Mouse (Mus musculus): ENCODE measurements around the gene Cacybp. TPM values are rescaled to one million over a fixed set of nuclear protein-coding genes. Genes with fewer than 3 reads are reported as not detected.

The Cacybp gene
- polyA plus RNA-seq, 1 experiment from 2014 or later = 279 TPM

DNA sequence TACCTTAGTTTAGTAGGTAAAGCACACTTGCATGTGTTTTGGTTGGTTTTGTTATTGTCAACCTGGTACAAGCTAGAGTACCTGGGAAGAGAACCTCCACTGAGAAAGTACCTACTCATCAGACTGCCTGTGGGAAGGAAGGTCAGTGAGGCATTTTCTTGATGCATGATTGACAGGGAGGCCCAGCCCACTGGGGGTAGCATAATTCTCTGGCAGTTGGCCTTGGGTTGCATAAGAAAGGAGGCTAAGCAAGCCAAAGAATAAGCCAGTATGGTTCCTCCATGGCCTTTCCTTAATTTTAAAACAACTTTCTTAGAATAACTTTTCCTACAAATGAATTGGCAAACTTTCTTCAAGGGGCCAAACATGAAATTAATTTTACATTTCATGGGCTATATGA is 7.2 kb downstream of the Cacybp start:
- Histone ChIP-seq H3K36me3 (replicated peaks; ENCODE audit: control insufficient read depth, insufficient read depth) (peaks cover 74% of the 10 kb centered on the region), H3K4me2 (replicated peaks) (no peak overlapping the region), H3K27me3 (ENCODE audit: control insufficient read depth, insufficient read depth, low read length) (no peaks in the 10 kb centered on the region), H3K27ac (no peak overlapping the region), H3K9me3 (ENCODE audit: control insufficient read depth, low read length) (no peaks in the 10 kb centered on the region), H3K4me3 (replicated peaks; ENCODE audit: low read length) (no peak overlapping the region), H3K4me1 (replicated peaks; ENCODE audit: control insufficient read depth, insufficient read depth, low read length) (peaks cover 8% of the 10 kb centered on the region), H3K9ac (no peak overlapping the region)
- no peak for DNase-seq (ENCODE audit: low spot score)
- no peak for ATAC-seq (ENCODE audit: low FRiP score)

DNA sequence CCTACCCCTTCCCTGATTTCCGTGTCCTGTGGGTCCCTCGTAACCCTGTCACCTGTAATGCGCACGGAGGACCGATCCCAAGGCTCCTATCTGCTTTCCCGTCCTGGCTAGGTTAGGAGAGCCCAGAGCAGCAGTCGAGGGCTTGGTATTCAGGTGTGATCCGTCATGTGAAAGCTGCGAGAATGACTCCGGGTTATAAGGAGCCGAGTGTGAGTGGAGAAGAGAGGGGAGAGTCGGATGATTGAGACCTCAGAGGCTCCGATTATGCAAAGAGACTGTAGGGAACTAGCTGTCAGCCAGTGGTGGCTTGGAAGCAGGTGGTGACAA is 17.4 kb downstream of the Cacybp start:
- Histone ChIP-seq H3K9ac (peak overlapping the region; percentile 83), H3K4me2 (replicated peaks) (peak overlapping the region; percentile 87), H3K4me3 (replicated peaks; ENCODE audit: low read length) (peak overlapping the region; percentile 69), H3K36me3 (replicated peaks; ENCODE audit: control insufficient read depth, insufficient read depth) (peaks cover 30% of the 10 kb centered on the region), H3K27ac (peak overlapping the region; percentile 76), H3K27me3 (ENCODE audit: control insufficient read depth, insufficient read depth, low read length) (no peaks in the 10 kb centered on the region), H3K9me3 (ENCODE audit: control insufficient read depth, low read length) (no peaks in the 10 kb centered on the region), H3K4me1 (replicated peaks; ENCODE audit: control insufficient read depth, insufficient read depth, low read length) (peaks cover 13% of the 10 kb centered on the region)
- 0% methylated on average over 13 of the region's 13 CpGs for WGBS
- ATAC-seq (ENCODE audit: low FRiP score) (no peak; the same call in 1 of the 2 replicates), DNase-seq (ENCODE audit: low spot score) (no peak)

DNA sequence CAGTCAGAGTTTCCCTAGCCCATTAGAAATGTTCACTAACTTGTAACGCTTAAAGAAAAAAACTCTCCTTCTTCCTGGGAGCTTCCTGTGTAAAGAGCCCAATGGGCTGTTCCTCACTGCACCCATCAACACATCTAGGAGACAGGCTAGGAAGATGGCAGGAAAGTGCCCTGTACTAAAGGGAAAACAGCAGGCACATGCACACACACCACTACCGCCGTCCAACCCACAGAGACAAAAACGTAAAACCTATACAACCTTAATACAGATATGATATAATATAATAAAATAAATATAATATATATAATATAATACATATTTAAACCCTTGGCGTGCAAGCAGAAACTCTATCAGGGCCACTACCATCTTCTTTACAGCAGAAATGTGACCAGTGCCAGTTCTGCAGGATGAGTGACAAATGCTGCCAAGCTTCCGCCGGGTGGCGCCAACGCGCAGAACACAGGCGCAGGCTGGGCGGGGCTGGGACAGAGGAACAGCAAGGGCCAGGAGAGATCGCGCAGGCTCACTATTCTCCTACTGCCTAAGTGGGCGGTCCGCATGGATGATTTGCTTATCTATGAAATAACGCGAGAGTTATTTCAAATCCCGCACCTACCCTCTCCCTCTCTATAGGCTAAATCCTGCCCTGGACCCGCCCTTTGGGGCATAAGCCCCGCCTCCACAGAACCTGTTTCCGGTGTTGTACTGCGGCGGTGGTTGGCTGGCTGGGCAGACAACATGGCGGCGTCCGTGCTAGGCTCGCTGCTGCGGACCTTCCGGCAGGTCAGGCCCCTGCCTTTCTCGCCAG is 17.9 kb downstream of the Cacybp start, which contains the start of gene Mrps14:
Gene Mrps14, plus strand, starts transcription at position 687 of the 808 bp plus-strand sequence.
- ATAC-seq (ENCODE audit: low FRiP score) = peak; percentile 100
- 7% methylated on average over 31 of the region's 31 CpGs for WGBS
- peak within 1 kb of the TSS; percentile 83 for H3K9ac ChIP-seq
- peaks cover 25% of the 10 kb centered on the region for H3K36me3 ChIP-seq (replicated peaks; ENCODE audit: control insufficient read depth, insufficient read depth)
- peaks cover 13% of the 10 kb centered on the region for H3K4me1 ChIP-seq (replicated peaks; ENCODE audit: control insufficient read depth, insufficient read depth, low read length)
- H3K9me3 ChIP-seq (ENCODE audit: control insufficient read depth, low read length) = no peaks in the 10 kb centered on the region
- H3K4me3 ChIP-seq (replicated peaks; ENCODE audit: low read length) = peak within 1 kb of the TSS; percentile 69
- peak within 1 kb of the TSS; percentile 76 for H3K27ac ChIP-seq
- DNase-seq (ENCODE audit: low spot score) = peak; percentile 99
- no peaks in the 10 kb centered on the region for H3K27me3 ChIP-seq (ENCODE audit: control insufficient read depth, insufficient read depth, low read length)
- peak within 1 kb of the TSS; percentile 87 for H3K4me2 ChIP-seq (replicated peaks)

DNA sequence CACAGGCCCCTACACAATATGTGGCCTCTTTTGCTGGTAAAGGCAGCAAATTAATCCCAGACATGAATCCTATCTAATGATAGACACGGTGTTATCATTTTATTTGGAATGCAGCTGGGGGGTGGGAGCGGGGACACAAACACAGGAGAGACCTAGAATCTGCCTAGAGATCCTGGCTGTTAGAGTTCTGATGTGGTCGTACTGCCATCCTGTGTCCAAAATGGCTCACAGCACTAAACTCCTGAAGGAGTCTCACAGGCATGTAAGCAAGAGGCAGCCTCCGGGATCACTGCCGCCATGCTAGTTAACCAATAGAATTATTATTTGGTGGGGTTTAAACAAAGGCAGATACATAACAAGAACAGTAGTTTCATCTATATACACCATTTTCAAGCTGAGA is 28.2 kb downstream of the Cacybp start:
- WGBS = 18% methylated on average over 5 of the region's 5 CpGs
- Histone ChIP-seq H3K4me1 (replicated peaks; ENCODE audit: control insufficient read depth, insufficient read depth, low read length) (no peaks in the 10 kb centered on the region), H3K36me3 (replicated peaks; ENCODE audit: control insufficient read depth, insufficient read depth) (no peaks in the 10 kb centered on the region), H3K9ac (no peak overlapping the region), H3K27me3 (ENCODE audit: control insufficient read depth, insufficient read depth, low read length) (no peaks in the 10 kb centered on the region), H3K4me3 (replicated peaks; ENCODE audit: low read length) (no peak overlapping the region), H3K9me3 (ENCODE audit: control insufficient read depth, low read length) (no peaks in the 10 kb centered on the region), H3K27ac (no peak overlapping the region), H3K4me2 (replicated peaks) (peak overlapping the region; percentile 18; the same call in 1 of the 2 replicates)
- DNase-seq (ENCODE audit: low spot score) = peak; percentile 83
- ATAC-seq (ENCODE audit: low FRiP score) = peak; percentile 92

GRCm38 (mm10) chr1:160181216-160181615 is 31.5 kb downstream of the Cacybp start:
- 82% methylated on average over 4 of the region's 4 CpGs for WGBS
- DNase-seq (ENCODE audit: low spot score) (no peak), ATAC-seq (ENCODE audit: low FRiP score) (no peak)
- Histone ChIP-seq H3K4me1 (replicated peaks; ENCODE audit: control insufficient read depth, insufficient read depth, low read length) (no peaks in the 10 kb centered on the region), H3K4me3 (replicated peaks; ENCODE audit: low read length) (no peak overlapping the region), H3K27me3 (ENCODE audit: control insufficient read depth, insufficient read depth, low read length) (no peaks in the 10 kb centered on the region), H3K4me2 (replicated peaks) (no peak overlapping the region), H3K27ac (no peak overlapping the region), H3K9me3 (ENCODE audit: control insufficient read depth, low read length) (no peaks in the 10 kb centered on the region), H3K36me3 (replicated peaks; ENCODE audit: control insufficient read depth, insufficient read depth) (no peaks in the 10 kb centered on the region), H3K9ac (no peak overlapping the region)

DNA sequence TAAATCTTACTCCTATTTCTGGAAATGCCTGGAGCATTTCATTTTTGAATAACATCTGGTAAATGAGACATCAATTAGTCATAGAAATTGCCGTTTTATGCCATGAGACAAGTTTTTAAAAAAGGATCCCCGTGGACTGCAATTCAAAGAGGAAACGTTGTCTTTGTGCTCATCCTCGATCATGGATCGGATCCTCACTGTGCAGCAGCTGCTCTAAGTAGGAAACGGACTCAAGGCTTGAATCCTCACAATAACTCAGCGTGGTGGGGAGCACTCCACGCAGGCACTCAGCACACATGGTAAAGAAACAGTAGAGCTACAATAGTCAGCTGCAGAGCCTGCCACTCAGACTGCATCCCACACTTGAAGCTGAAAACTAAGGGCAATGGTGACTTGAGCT is 35.8 kb downstream of the Cacybp start:
- no peak for DNase-seq (ENCODE audit: low spot score)

GRCm38 (mm10) chr1:160166600-160166999 is 46.1 kb downstream of the Cacybp start:
- no peaks in the 10 kb centered on the region for H3K36me3 ChIP-seq (replicated peaks; ENCODE audit: control insufficient read depth, insufficient read depth)
- no peak overlapping the region for H3K9ac ChIP-seq
- DNase-seq (ENCODE audit: low spot score) = no peak
- no peaks in the 10 kb centered on the region for H3K9me3 ChIP-seq (ENCODE audit: control insufficient read depth, low read length)
- no peaks in the 10 kb centered on the region for H3K4me1 ChIP-seq (replicated peaks; ENCODE audit: control insufficient read depth, insufficient read depth, low read length)
- WGBS = 69% methylated on average over 3 of the region's 5 CpGs
- ATAC-seq (ENCODE audit: low FRiP score) = no peak
- H3K27ac ChIP-seq = no peak overlapping the region
- H3K4me2 ChIP-seq (replicated peaks) = no peak overlapping the region
- no peak overlapping the region for H3K4me3 ChIP-seq (replicated peaks; ENCODE audit: low read length)
- no peaks in the 10 kb centered on the region for H3K27me3 ChIP-seq (ENCODE audit: control insufficient read depth, insufficient read depth, low read length)

More for the DNA sequence above, 35.8 kb downstream of the Cacybp start:
- 63% methylated on average over 8 of the region's 8 CpGs for WGBS
- Histone ChIP-seq H3K27ac (no peak overlapping the region), H3K36me3 (replicated peaks; ENCODE audit: control insufficient read depth, insufficient read depth) (no peaks in the 10 kb centered on the region), H3K4me3 (replicated peaks; ENCODE audit: low read length) (no peak overlapping the region), H3K9ac (no peak overlapping the region), H3K4me2 (replicated peaks) (no peak overlapping the region), H3K9me3 (ENCODE audit: control insufficient read depth, low read length) (no peaks in the 10 kb centered on the region), H3K27me3 (ENCODE audit: control insufficient read depth, insufficient read depth, low read length) (no peaks in the 10 kb centered on the region), H3K4me1 (replicated peaks; ENCODE audit: control insufficient read depth, insufficient read depth, low read length) (no peaks in the 10 kb centered on the region)
- no peak for ATAC-seq (ENCODE audit: low FRiP score)

DNA sequence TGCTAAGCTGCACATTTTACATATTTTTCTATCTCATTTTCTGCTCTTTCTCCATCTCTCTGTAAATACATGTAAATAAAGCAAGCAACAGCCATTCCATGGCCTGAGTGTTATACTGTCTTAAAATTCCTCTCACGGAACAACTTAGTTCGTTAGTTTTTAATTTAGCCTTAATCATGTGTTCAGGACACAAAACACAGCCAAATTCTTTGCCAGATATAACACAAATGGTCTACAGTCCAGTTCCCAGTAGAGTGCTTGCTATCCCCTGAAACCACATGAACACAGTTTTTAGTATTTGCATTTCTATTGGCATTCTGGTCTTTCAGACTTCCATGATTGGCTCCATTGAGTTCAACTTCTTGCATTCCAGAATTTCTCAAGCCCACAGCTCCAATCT is 54.5 kb downstream of the Cacybp start:
- DNase-seq (ENCODE audit: low spot score) (no peak), ATAC-seq (ENCODE audit: low FRiP score) (no peak)
- Histone ChIP-seq H3K36me3 (replicated peaks; ENCODE audit: control insufficient read depth, insufficient read depth) (no peaks in the 10 kb centered on the region), H3K9ac (no peak overlapping the region), H3K27me3 (ENCODE audit: control insufficient read depth, insufficient read depth, low read length) (no peaks in the 10 kb centered on the region), H3K27ac (no peak overlapping the region), H3K4me2 (replicated peaks) (no peak overlapping the region), H3K4me1 (replicated peaks; ENCODE audit: control insufficient read depth, insufficient read depth, low read length) (no peaks in the 10 kb centered on the region), H3K4me3 (replicated peaks; ENCODE audit: low read length) (no peak overlapping the region), H3K9me3 (ENCODE audit: control insufficient read depth, low read length) (no peaks in the 10 kb centered on the region)
- 90% methylated on average over 2 of the region's 2 CpGs for WGBS

DNA sequence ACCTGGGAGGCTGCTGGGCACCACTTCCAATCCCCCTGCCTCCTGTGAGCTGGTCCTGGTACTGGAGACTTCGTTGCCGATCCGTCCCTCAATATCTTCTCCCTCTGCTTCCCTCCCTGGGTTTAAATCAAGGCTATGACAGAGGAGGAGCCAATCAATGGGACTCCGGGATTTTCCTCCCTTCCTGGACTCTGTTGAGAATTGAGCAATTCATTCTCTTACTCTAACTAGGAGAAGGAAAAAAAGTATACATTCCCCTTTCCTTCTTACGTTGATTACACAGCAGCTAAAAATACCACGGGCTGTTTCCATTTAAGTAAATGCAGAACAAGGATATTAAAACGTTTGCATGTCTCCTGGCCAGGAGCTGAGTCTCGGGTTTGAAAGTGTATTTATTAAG is 59.2 kb downstream of the Cacybp start, which contains the start of gene Tnn:
Gene Tnn, minus strand, starts transcription at position 101 of the 400 bp plus-strand sequence.
- no peak for ATAC-seq (ENCODE audit: low FRiP score)
- 82% methylated on average over 8 of the region's 8 CpGs for WGBS
- no peak for DNase-seq (ENCODE audit: low spot score)

More for the DNA sequence above, 59.2 kb downstream of the Cacybp start, which contains the start of gene Tnn:
- Histone ChIP-seq H3K9me3 (ENCODE audit: control insufficient read depth, low read length) (no peaks in the 10 kb centered on the region), H3K27me3 (ENCODE audit: control insufficient read depth, insufficient read depth, low read length) (no peaks in the 10 kb centered on the region), H3K4me3 (replicated peaks; ENCODE audit: low read length) (no peak within 1 kb of the TSS), H3K9ac (no peak within 1 kb of the TSS), H3K27ac (no peak within 1 kb of the TSS), H3K4me1 (replicated peaks; ENCODE audit: control insufficient read depth, insufficient read depth, low read length) (no peaks in the 10 kb centered on the region), H3K36me3 (replicated peaks; ENCODE audit: control insufficient read depth, insufficient read depth) (no peaks in the 10 kb centered on the region), H3K4me2 (replicated peaks) (no peak within 1 kb of the TSS)
